Mouse (Mus musculus) lung, postnatal 25 days (tissue): Measurements from ENCODE around the gene Lrrc51.
"Not testable (repeated sequence)": the region's sequence is repeated elsewhere in the genome, so short reads cannot be mapped to it uniquely, and the experiment has no call there.

Experiments used
- DNase-seq: peaks from one replicate; pipeline ENCODE4 v3.0.0; 2022; ENCODE audit warnings: low spot score

Gene Lrrc51

GRCm38 (mm10) chr7:101937569-101937968, 3.9 kb upstream of the Lrrc51 start:
- DNase-seq = no peak

DNA sequence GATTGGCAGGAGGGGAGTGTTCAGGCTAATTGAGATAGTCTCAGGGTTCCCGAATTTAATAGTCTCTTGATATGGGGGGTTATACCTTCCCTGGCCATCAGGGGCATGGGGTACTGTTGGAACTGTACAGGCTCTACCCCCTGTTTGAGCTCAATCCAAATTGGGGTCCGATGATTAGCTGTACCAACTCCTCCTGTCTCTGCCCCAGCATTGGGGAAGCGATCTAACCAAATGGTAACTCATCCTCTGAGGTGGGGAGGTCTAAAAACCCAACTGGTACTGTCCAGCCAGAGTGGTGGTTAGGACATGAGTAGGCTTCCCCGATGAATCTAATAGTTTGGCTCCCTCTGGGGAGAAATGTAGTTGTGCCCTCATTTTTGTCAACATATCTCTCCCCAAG, 3.3 kb upstream of the Lrrc51 start:
- DNase-seq = no peak

DNA sequence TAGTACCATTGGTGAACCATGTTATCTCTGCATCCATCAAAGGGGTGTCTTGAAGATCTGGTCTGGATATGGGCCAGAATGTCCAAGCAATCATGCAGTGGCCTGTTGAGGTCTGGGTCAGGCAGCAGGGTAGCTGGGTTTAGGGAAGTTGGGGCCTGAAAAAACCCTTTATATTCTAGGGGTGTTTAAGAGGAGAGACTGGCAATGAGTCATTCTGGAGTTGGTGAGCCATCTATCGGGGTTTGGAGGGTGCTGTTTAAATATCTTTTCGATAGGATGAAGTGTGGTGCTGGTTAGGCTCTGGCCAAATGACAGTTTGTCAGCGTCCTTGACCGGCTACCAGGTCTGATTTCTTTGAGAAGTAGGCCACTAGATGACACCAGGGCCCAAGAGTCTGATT, 2.3 kb upstream of the Lrrc51 start:
- no peak for DNase-seq

- peak; percentile 14 for DNase-seq
Measured at GRCm38 (mm10) chr7:101933300-101933699, 395 bp downstream of the Lrrc51 start.

DNA sequence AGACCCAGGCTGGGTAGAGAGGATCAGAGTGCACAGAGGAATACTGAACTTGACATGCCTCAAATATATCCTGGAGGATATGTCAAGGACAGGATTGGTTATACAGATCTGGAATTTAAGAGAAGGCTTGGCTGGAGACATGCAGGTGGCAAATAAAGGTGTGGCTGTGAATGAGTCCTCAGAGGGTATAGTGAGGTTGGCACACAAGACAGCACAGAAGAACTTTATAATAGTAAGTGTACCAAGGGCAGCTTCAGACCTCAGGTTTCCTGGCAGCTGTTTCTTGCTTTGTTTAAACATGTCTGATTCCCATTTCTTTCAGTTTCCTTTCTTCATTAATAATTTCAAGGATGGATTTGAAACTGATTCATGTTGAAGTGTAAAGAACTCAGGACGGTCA, 1.1 kb downstream of the Lrrc51 start:
- no peak for DNase-seq

GRCm38 (mm10) chr7:101928093-101928492, 5.6 kb downstream of the Lrrc51 start:
- DNase-seq = no peak

DNA sequence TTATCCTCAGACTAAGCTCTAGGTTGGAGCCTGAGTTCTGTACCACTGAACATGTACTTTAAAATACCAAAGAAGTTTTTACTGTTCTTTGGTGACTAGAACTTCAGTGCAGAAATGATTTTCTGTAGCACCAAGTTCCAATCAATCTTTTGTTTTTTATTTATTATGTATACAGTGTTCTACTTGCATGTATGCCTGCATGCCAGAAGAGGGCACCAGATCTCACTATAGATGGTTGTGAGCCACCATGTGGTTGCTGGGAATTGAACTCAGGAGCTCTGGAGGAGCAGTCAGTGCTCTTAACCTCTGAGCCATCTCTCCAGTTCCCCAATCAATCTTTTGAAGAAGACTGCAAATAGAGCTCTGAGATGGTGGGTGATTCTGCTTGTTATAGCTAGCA, 7.8 kb downstream of the Lrrc51 start:
- not testable (repeated sequence) for DNase-seq

GRCm38 (mm10) chr7:101918071-101918470, 15.6 kb downstream of the Lrrc51 start:
- peak; percentile 63 for DNase-seq

- no peak for DNase-seq
Measured at GRCm38 (mm10) chr7:101911982-101912381, 21.7 kb downstream of the Lrrc51 start.

DNA sequence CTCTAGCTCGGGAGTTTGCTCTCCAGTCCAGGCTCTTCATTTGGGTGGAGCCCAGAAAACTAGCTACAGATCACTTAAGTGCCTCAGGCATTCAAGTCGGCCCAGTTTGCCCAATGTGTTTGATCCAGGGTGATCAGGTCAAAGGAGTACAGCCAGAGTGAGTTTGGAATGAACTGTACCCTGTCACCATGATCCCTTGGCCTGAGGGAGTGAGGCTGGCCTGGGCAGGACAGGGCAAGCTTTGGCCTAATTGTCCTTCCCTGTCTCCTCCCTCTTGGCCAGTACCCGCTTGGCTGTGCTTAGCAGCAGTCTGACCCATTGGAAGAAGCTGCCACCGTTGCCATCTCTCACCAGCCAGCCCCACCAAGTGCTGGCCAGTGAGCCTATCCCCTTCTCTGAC, 23.6 kb downstream of the Lrrc51 start:
- no peak for DNase-seq

DNA sequence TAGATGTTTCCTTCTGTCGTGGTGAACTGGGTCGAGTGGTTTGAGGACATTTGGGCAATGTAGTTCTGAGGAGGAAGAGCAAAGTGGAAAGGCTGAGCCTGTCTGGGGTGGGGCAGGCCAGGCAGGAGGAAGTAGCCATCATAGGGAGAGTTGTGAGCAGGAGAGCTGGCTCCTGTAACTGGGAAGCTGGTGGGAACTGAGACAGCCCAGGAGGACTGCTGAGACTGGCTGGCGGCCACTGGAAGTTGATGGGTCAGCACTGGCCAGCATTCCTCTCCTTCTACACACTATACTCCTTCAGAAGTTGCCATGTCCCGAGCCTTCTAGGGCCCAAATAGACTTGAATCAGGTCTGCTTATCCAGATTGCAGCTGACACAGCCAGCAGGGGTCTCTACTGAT, 25.3 kb downstream of the Lrrc51 start:
- DNase-seq = peak; percentile 34

- DNase-seq = no peak
Measured at GRCm38 (mm10) chr7:101906696-101907095, 27.0 kb downstream of the Lrrc51 start.

- no peak for DNase-seq
Measured at GRCm38 (mm10) chr7:101906287-101906681, 27.4 kb downstream of the Lrrc51 start, which contains the start of gene Tomt. Tomt (minus strand) TSS chr7:101906359.

- DNase-seq = peak; percentile 100
Measured at GRCm38 (mm10) chr7:101905561-101906286, 28.0 kb downstream of the Lrrc51 start, which contains the start of gene Lamtor1. Lamtor1 (plus strand) TSS chr7:101905904.

DNA sequence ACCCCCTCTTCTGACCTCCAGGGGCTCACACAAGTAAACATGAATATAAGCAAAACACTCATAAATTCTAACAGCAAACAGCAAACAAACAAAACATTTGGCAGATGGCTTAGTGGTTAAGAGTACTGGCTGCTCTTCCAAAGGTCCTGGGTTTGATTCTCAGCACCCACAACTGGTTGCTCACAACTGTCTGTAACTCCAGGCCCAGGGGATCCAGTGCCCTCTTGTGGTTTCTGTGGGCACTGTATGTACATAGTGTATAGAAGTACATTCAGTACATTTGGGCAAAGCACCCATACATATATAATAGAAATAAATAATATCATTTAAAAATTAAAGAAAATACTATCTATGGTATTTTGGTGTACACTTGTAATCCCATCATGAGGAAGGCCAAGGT, 30.8 kb downstream of the Lrrc51 start:
- no peak for DNase-seq

DNA sequence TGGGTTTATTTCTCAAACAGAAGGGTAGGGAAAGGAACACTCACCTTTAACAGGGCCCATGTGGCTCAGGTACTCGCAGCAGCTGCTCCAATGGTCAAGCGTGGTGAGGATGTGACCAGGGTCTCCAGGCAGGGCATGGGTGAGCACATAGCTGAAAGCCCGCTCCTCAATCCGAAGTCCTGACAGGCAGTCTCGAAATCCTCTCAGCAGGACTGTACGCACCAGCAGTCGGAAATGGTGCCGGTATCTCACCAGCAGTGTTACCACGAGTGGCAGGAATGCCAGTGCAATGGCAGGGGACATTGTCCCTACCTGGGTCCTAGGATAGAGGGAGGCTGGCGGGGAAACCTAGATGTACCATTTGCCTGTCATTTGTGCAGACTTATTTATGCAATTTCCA, 31.7 kb downstream of the Lrrc51 start:
- no peak for DNase-seq

DNA sequence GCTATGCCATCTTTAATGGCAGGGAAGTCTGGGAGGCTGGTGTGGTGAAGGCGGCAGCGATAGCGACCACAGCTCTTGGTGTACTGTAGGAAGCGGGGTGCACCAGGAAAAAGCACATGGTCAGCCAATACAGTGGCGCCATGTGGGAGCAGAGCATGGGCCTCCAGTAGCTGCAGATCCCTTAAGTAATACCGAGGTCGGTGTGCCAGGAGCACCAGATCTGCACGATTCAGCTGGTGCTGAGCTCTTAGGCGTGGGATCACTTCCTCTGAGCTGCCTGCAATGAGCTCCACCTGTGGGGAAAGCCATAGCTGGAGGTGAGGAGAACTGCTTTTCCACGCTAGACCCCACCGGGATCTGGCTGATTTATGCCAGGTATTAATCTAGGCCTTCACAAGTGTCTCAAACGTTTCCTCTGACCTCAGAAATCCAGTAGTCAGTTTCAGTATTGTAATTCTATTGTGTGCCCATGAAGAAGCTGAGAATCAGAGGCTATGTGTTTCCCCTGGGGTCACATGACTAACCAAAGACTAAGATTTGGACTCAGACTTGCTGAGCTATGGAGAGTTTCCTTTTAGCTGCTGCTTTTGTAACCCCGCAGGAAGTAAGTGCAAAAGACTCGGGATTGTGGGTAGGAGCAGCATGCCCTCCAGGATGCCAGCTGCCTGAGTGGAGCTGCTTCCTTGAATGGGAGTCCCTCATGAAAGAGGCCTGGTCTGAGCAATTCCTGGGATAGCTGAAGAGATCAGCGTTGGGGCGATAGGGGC, 33.2 kb downstream of the Lrrc51 start:
- DNase-seq = no peak

GRCm38 (mm10) chr7:101896104-101897066, 37.3 kb downstream of the Lrrc51 start:
- peak; percentile 99 for DNase-seq

DNA sequence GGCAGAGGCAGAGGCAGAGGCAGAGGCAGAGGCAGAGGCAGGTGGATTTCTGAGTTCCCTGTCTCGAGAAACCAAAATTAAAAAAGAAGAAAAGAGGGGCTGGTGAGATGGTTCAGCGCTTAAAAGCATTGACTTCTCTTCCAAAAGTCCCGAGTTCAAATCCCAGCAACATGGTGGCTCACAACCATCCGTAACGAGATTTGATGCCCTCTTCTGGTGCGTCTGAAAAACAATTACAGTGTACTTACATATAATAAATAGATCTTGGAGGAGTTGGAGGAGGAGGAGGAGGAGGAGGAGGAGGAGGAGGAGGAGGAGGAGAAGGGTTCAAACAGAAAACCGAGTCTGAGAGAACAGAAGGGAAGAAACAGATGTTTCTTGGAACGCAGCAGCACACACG, 38.0 kb downstream of the Lrrc51 start:
- DNase-seq = no peak

GRCm38 (mm10) chr7:101888460-101888859, 45.2 kb downstream of the Lrrc51 start:
- DNase-seq = no peak

DNA sequence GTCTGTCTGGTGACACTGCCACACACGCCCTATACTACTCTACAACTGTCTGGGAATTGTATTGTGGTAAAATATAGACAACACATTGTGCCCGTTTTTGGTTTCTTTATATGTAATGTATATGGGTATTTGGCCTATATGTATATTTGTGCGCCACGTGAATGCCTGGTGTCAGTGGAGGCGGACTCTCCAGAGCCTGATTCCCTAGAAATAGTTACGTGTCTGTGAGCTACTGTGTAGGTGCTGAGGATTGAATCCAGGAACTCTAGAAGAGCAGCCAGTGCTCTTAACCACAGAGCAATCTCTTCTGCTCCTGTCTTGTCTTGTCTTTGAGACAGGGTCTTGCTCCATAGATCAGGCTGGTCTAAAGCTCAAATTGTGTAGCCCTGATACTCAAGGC, 47.4 kb downstream of the Lrrc51 start:
- no peak for DNase-seq

- DNase-seq = no peak
Measured at GRCm38 (mm10) chr7:101884160-101884559, 49.5 kb downstream of the Lrrc51 start.
